Mouse (Mus musculus) large intestine, adult 2 months (tissue): ENCODE data around the gene Gm10354. TPM values are rescaled to one million over a fixed set of nuclear protein-coding genes. Genes with fewer than 3 reads are reported as not detected.
"Not testable (repeated sequence)": the region's sequence is repeated elsewhere in the genome, so short reads cannot be mapped to it uniquely, and the experiment has no call there.

Source experiments
- DNase-seq: peaks from one replicate; pipeline ENCODE4 v3.0.0-alpha.2; 2012; ENCODE audit warnings: low read depth, low spot score
- WGBS: fragments of 180-500 bp; shearing (Covaris S2); methylation state at CpG from one replicate; pipeline ENCODE4 v1.1.7; 2018; 5-methylcytosine and 5-hydroxymethylcytosine counted together
- polyA plus RNA-seq: library from polyadenylated mRNA; depleted of rRNA; stranded (reverse); fragments of >200 nt; gene quantifications from 2 replicates; pipeline ENCODE4 v1.2.3, GENCODE M21; 2012; rRNA removed

Gene Gm10354
- polyA plus RNA-seq = not detected in 2 replicates

DNA sequence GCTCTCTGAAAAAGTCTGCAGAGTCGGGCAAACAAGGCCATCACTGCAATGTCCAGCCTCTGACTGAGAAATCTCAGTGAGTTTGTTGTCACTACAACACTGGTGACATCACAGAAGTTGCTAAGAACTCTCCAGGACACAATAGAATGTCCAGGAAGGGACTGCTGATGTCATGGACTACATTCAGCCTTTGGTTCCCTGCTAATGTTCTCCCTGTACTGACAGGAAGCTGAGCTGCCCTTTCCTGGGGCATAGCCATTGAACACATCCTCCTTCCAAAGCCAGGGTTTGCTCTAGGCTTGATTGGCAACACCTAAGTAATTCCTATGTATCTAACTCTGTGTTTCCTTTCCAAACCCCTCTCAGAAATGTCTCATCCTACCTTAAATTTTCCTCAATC, at the start of gene Gm10354:
Gene Gm10354, minus strand, starts transcription at position 101 of the 400 bp plus-strand sequence.
- 13% methylated on average over 1 of the region's 1 CpGs for WGBS
- not testable (repeated sequence) for DNase-seq

DNA sequence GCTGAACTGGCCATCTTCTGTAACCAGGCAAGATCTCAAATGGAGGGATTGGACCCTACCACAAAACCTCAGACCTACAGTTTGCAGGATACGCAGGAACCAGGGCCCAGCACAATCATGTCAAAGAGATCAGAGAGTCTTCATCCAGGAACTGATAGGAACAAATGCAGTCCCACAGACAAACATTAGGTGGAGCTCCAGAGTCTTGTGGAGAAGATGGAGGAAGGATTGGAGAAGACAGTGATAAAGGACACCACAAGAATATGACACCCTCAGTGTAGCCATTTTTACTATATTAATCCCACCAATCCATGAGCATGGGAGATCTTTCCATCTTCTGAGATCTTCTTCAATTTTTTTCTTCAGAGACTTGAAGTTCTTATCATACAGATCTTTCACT, 45.6 kb upstream of the Gm10354 start:
- WGBS = 93% methylated on average over 1 of the region's 1 CpGs
- DNase-seq = not testable (repeated sequence)

DNA sequence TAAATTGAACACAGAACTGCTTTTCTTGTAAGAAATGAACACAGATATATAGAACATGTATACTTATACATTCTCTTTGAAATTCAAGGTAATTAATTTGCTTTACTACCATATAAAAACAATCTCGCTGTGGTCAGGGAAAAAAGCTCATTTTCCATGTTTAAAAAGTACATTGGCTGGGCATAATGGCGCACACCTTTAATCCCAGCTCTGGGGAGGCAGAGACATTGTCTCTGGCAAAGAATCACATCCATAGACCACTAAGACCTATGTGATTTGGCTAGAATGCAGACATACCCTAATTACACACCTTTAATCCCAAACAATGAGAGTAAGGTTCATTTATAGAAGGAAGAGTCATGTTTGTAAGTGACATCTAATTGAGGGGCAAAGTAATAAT, 41.3 kb upstream of the Gm10354 start:
- WGBS = 65% methylated on average over 2 of the region's 2 CpGs
- DNase-seq = not testable (repeated sequence)

DNA sequence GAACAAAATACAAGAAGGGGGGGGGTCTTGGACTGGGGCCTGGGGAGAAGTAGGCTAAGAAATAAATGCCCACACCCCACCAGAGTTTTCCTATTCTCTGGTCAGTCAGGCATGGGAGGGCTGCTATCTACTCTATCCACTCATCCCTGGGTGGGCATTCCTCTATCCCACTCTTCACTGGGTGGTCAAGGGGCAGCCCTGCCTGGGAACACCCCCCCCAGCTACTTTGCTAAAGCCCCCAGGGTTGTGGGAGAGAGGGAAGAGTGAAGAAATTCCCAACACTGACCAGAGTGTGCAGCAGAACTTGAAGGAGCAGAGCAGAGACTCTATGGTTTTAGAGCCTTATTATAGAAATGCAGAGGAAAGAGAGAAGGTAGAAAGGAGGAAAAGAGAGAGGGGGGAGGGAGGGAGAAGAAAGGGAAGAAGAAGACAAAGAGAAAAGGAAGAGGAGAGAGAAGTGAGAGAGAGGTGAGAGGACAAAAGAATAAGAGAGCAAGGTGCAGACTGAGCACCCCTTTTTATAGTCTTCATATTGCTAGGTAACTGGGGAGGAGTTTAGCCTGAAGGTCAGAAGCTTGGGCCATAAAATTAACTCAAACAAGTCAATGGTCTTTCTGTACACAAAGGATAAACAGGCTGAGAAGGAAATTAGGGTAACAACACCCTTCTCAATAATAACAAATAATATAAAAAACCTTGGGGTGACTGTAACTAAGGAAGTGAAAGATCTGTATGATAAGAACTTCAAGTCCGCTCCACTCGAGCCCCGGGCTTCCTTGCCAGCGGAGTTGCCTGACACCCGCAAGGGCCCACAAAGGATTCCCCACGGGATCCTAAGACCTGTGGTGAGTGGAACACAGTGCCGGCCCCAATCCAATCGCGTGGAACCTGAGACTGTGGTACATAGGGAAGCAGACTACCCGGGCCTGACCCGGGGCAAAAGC, 32.2 kb upstream of the Gm10354 start:
- not testable (repeated sequence) for DNase-seq
- 79% methylated on average over 11 of the region's 11 CpGs for WGBS

DNA sequence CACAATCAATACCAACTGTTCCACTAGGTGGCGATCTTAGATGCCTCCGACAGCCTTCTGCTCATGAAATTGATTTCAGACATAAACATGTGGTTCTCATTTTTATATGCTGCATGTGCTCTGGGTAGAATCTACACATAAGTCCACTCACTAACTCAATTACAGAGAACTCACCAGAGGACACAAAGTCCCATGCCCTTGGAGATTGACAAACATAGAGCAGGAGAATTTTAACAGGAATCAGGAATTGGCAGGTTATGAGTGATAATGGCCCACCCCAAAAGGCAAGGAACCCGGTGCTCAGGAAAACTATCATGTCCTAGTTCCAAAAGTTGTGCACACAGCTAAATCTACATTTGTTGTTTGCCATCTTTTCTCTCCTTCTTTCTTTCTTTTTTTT, 28.2 kb upstream of the Gm10354 start:
- 51% methylated on average over 3 of the region's 3 CpGs for WGBS
- DNase-seq = not testable (repeated sequence)

DNA sequence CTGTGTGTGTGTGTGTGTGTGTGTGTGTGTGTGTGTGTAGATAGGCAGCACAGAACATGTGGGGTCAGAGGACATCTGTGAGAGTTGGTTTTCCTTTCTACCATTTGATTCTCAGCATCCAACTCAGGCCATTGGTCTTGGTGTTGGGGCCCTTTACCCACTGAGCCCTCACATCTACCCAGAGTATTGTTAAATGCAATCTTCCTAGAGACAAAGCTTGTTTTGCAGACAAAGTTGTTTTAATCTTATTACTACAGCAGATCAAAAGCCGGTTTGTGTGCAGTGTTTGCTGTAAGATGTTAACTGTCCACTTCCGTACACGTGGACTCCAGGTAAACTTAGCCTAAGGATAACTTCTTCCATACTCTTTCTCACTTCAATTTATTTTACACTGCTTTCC, 27.6 kb upstream of the Gm10354 start:
- WGBS = 68% methylated on average over 3 of the region's 3 CpGs

DNA sequence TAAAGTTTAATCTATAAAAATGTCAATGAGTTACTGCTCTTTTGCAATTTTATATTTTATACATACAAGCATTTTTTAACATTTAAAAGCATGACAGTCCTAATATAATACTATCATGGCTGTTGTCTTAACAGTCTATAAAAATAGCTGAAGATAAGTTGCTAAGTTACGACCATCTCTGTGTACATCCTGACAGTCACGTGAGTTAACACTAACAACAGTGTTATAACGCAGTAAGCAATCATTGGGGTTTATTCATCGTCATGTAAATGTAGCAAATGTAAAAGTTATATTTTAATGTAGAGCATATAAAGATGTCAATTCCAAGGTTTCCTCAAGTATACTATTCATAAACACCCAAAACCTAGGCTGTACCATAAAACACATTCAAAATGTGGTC, 26.8 kb upstream of the Gm10354 start:
- 59% methylated on average over 3 of the region's 4 CpGs for WGBS
- not testable (repeated sequence) for DNase-seq

More for the DNA sequence above, 27.6 kb upstream of the Gm10354 start:
- DNase-seq = not testable (repeated sequence)

DNA sequence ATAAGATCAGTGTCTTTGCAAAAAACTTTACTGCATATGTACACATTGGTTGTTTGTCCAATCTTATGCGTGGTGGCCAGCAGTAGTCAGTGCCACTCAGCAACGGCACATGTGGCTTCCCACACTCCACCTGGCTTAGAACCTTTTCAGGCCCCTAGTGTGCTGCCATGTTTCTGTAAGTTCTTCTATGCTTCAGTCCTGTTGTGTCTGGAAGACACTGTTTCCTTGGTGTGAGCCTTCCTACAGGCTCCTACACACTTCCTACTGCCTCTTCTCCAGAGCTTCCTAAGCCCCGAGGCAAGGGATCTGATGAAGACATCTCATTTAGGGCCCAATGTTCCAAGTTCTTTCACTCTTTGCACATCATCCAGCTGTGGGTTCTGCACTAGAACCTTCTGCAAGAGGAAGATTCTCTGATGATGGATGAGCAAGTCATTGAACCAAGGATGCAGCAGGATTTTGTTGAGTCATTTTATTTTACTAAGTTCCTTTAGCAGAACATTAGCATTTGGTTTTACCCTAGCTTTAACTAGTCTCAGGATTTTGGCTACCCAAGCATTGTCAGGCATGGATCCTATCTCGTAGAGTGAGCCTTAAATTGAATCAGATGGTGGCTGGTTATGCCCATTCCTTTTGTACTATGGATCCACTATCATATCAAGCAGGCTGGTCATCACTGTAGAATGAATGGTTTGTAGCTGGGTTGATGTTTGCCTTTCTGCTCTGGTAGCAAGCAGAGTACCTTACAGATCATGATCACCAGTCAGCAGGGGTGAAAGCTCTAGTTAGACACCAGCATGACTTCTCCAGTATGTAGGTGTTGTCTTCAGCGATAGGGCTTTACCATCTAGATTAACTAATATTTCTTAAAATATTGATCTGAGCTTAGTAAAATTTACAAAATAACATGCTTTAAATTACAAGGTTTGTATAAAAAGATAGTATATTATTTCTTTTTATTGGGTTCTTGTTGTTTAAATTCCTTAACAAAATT, 26.1 kb upstream of the Gm10354 start:
- not testable (repeated sequence) for DNase-seq
- WGBS = 74% methylated on average over 5 of the region's 5 CpGs

DNA sequence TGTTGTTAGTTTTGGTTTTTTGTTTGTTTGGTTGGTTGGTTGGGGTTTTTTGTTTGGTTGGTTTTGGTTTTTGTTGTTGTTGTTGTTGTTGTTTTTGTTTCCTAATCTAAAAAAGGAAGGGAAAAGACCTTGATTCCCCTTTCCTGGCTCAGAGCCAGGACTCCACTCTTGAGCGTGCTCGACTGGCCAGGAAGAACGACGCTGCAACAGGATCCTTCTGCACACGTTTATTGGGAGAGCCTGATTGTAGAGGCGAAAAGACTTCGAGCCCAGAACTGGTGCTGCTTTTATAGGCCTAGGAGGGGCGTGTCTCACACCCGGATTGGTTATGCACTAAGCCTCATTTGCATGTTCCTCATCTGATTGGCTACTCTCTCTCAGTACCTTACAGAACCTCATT, 19.3 kb upstream of the Gm10354 start:
- not testable (repeated sequence) for DNase-seq
- WGBS = 74% methylated on average over 9 of the region's 9 CpGs

DNA sequence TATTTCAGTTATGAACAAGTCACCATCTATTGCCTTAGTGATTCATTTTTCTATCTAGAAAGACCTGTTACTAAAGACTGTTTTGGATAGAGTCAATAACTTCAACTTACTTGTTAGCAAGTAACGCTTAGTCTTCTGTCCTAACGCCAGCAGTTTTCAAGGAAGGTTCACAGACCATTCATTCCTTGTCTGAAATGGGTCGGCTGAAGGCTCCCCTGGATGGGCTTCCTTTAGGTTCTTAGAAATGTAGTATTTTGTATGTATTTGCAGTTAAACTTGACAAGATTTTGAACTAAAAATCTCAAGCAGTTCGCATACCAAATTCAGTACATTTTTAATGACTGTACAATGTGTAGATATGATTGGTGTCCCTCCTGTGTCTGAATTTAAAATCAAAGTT, 18.8 kb upstream of the Gm10354 start:
- not testable (repeated sequence) for DNase-seq
- 83% methylated on average over 4 of the region's 4 CpGs for whole genome bisulfite sequencing

DNA sequence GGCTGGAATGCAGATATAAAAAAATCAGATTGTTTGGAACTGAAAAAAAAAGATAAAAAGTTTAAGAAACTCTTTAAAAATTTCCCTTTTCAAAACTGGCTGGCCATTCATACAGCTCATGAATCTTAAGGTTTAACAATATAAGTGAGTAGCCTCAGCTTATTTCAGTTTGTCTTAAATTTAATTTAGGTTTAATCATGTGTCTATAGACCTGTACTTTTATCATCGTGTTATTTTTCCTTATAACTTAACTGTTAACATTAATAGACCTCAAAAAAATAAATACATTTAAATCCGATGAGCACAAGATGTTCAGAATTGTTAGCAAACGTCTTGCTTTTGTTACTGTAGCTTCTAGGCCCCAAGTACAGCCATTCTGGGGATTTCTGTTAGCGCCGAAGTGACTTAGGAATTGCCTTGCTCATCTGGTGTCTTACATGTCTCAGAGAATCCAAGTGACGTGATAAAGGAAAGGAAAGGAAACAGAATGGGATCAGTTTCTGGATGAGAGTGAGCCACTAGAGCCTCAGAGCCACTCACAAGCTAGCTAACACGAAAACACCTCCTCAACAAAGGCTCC, 18.0 kb upstream of the Gm10354 start:
- DNase-seq = not testable (repeated sequence)
- 66% methylated on average over 7 of the region's 7 CpGs for WGBS

DNA sequence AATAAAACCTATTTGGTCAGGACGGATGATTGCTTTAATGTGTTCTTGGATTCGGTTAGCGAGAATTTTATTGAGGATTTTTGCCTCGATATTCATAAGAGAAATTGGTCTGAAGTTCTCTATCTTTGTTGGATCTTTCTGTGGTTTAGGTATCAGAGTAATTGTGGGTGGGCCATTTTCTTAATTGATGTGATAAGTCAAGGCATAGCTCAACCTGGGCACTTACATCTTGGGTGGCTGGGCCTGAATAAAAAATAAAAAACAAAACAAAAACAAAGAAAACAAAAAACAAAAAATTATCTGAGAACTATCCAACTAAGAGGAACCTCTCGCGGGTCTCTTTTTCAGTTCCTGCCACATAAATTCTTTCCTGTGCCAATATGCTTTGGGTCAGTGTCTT, 15.4 kb upstream of the Gm10354 start:
- DNase-seq = not testable (repeated sequence)
- WGBS = 85% methylated on average over 6 of the region's 6 CpGs

DNA sequence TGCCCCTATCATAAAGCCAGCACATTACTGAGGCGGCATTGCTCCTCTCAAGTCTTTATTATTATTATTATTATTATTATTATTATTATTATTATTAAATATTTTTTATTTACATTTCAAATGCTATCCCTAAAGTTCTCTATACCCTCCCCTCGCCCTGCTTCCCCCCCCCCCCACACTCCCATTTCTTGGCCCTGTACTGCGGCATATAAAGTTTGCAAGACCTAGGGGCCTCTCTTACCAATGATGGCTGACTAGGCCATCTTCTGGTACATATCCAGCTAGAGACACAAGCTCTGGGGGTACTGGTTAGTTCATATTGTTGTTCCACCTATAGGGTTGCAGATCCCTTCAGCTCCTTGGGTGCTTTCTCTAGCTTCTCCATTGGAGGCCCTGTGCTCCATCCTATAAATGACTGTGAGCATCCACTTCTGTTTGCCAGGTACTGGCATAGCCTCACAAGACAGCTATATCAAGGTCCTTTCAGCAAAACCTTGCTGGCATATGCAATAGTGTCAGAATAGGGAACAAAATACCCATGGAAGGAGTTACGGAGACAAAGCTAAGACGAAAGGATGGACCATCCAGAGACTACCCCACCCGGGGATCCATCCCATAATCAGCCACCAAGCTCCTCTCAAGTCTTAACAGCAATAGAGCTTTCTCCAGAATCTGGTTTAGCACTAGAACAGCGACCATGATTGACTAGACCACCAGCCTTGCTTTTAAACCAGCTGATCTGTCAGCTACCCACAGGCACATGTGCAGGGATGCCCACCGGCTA, 11.8 kb upstream of the Gm10354 start:
- not testable (repeated sequence) for DNase-seq
- WGBS = 73% methylated on average over 8 of the region's 8 CpGs

DNA sequence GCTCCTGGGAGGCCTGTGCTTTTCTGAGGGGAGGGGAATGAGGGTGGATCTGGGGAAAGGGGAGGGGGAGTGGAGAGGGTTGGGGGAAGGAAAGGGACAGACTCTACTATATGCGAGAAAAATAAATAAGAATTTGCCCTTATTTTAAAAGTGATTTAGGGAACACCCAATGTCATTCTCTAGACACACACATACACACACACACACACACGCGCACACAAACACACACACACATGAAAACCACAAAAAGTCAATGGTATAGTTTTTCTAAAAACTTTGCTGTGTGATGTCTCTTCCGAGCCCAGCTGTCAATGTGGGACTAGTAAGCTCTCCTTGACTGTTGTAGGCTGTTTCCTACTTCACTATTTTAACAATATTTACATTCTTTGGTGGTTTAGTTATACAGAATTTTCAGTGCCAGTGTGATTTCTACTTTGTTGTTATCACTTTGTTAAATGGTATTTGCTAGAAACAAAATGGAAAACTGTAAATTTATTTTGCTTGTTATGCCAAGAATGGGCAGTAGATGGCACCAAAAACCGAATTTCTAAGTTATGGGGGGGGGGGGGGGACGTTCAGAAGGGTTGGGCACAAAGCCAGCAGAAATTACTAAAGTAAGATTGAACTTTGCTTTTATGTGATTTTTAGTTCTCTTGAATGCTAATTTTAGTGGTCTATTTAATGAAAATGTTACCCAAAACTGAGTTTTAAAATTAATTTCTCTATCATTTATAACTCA, 8.1 kb upstream of the Gm10354 start:
- WGBS = 39% methylated on average over 6 of the region's 6 CpGs

DNA sequence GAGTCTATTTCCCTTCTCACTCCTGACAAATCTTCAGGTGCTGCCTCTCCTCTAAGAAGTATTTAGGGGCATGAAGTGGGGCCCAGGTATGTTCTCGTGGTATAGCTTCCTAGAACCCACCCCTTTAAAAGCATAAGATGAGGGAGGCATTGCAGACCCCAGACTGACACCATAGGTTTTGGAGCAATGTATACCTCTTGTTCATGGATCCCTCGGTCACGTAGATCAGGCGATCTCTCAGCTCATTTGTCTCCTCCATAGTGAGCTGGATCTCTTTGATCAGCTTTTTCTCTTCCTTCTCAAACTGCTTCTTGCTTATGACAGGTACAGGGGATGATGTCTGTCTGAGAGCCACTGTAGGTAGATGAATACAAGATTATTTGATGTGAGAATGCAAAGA, 1.4 kb downstream of the Gm10354 start:
- WGBS = 72% methylated on average over 4 of the region's 4 CpGs
- DNase-seq = not testable (repeated sequence)

More for the DNA sequence above, 8.1 kb upstream of the Gm10354 start:
- not testable (repeated sequence) for DNase-seq

DNA sequence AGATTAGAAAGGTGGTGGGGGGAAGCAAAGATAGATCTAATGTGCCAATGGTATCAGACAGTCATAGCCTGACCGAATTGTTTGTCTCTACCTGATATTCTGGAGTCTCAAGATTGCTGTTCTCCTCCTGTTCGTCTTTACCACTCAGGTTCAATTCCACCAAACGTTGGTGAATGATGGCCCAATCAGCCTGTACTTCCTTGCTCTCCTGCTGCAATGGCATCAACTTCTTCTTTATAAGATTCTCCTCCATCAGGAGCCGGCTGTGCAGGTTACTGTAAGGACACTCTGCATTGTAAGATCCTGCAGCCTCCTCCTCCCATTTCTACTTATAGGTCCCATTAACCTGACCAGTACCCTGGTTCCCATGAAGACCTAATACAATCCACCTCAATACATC, 3.4 kb downstream of the Gm10354 start:
- 71% methylated on average over 4 of the region's 4 CpGs for WGBS
- DNase-seq = not testable (repeated sequence)

DNA sequence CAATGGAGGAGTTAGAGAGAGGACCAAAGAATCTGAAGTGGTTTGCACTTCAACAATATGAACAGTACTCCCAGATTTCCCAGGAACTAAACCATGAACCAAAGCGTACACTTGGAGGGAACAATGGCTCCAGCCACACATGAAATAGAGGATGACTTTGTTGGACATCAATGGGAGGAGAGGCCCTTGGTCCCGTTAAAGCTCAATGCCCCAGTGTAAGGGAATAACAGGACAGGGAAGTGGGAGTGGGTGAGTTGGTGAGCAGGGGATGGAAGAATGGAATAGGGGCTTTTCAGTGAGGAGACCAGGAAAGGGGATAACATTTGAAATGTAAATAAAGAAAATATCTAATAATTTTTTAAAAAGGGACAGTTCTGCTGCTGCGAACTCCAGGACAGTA, 5.9 kb downstream of the Gm10354 start:
- not testable (repeated sequence) for DNase-seq
- WGBS = 70% methylated on average over 3 of the region's 3 CpGs

DNA sequence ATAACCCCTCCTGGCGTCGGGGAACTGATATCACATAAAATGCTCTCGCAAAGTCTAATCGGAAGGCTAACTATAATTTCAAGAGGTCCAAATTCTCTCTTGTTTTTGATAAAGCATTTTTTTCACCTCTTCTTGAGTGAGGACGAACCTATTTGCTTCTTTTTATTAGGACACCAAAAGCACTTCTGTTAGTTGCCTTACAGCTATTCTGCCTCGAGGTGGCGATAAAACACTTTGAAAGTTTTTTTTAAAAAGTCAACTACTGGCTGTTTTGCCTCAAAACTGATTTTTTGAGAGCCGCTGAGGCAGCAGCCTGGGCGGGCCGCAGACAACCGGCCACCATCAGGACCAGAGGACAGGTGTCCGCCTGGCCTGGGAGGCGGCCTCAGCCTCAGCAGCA, 14.9 kb downstream of the Gm10354 start:
- 82% methylated on average over 13 of the region's 13 CpGs for WGBS
- not testable (repeated sequence) for DNase-seq
